Mouse (Mus musculus) brain, embryonic 18.5 days (tissue): ENCODE measurements at regions not wholly inside any gene's neighbourhood (a gene's known extent, or its start where the extent isn't known, plus 50 kb on each side); places are given as distances from the start of the nearest gene placed in this dataset.
"Not testable (repeated sequence)": the region's sequence is repeated elsewhere in the genome, so short reads cannot be mapped to it uniquely, and the experiment has no call there.

Experiments
- DNase-seq: peaks from one replicate; pipeline ENCODE4 v3.0.0-alpha.2; 2012; ENCODE audit warnings: low read depth, low spot score

DNA sequence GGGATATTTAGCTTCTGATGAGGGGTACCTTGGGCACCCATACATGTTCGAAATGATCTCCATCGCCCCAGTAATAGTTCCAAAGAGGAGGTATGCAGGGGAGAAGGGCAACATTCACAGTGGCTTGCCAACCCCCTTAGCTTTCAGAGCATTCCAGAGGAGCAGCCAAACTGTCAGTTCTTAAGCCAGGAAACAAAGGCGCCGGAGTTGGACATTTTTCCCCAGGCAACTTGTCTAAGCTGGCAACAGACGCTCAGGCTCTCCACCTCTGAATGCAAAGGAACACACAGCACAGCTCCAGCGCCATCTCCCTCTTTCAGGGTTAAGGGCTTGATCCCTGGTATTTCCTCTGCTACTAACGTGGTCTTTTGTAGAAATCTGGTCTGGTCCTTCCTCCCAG is 169.2 kb upstream of the Kit start:
- DNase-seq, result no peak

DNA sequence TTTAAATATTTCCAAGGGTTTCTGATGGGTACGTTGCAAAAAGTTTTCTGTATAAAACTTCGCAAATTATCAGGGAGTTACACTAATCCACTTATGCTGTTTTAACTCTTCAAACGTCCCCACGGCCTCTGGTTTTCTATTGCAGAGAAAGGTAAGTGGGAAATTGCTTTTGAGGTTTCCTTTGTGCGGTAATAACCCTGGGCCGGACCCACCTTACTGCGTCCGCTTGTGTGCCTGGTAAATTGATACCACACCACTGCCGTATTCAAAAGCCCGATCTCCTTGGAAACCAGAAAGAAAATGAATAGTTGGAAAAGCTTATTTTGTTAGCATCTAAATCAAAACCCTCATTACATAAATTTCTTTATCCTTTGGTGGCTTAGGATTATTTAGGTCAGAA is 167.0 kb upstream of the Kit start:
- no peak for DNase-seq

DNA sequence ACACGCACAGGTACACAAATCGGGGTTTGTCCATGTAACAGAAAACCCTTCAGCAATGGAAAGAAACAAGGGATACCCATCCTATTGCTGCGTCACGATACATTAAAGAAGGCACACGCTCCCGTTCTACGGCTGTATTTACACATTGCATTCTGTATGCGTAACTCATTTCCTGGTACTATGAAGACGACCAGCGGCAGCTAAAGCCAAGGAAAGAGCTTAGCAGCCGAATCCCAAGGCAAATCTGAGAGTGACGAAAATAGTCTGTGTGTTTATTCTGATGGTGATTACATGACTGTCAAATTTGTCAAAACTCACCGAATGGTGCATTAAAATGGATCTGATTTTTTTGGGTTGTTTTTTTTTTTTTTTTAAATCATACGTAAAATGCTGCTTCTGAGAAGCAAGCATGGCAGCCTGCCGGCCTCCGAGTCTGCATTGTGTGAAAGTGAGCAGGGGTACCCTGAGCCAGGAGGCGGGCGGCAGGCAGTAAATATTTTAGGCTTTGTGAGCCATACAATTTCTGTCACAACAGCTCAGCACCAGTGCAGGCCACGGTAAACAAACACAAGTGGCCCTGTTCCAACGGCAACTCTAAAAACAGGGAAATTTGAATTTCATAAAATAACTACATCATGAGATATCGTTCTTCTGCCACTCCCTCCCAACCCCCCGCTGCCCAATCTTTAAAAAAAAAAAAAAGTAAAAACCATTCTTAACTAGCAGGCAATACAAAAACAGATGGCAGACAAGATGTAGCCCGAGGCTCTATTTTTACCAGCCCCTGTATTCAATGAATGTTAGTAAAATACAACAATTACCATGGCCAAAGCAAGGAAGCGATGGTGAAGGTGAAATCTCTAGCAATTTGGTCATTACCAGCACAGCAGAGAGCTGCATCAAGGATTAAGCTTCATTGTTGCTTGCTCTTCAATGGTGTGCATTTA is 164.2 kb upstream of the Kit start:
- DNase-seq, result peak; percentile 72

DNA sequence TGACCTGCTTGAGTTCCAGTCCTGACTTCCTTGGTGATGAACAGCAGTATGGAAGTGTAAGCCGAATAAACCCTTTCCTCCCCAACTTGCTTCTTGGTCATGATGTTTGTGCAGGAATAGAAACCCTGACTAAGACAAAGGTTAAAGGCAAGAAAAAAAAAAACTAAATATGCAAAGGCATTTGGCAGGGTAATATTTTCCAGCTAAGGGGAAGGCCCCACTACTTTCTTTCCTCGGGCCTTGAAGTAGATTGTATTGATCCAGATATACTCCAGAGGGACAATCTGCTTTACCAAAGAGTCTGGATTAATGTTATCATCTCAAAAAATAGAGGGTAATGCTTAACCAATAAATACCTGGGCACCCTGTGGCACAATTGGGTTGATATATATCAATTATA is 155.4 kb upstream of the Kit start:
- not testable (repeated sequence) for DNase-seq

DNA sequence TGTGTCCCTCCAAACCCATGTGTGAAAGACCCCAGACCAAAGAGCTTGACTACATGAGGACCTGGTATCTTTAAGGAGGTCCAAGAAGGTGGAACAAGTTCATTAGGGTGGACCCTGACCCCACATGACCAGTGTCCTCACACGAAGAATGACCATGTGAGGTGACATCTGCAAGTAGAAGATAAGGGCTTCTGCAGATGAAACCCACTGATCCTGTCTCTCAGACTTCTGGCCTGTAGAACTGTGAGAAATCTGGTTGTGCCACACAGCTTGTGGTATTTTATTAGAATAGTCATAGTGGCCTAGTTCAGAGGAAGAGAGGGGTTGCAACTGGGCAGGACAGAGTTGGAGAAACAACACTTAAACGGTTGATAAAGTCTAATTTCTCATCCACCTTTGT is 141.8 kb upstream of the Kit start:
- no peak for DNase-seq

DNA sequence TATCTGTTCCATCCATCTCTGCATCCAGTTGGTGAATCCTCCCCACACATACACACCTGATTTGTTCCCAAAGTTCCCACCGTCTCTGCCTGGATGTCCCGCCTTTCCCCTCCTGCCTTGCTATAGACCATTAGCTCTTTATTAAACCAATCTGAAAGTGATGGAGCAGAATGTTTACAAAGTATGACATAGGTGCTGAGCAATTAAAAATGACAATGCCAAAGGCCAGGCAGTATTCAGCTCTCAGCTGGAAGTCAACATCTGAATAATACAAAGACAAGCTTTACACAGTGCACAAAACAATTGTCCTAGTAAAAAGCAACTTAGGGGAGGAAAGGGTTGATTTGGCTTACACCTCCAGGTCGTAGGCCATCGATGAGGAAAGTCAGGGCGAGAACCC is 136.8 kb upstream of the Kit start:
- DNase-seq, result no peak

DNA sequence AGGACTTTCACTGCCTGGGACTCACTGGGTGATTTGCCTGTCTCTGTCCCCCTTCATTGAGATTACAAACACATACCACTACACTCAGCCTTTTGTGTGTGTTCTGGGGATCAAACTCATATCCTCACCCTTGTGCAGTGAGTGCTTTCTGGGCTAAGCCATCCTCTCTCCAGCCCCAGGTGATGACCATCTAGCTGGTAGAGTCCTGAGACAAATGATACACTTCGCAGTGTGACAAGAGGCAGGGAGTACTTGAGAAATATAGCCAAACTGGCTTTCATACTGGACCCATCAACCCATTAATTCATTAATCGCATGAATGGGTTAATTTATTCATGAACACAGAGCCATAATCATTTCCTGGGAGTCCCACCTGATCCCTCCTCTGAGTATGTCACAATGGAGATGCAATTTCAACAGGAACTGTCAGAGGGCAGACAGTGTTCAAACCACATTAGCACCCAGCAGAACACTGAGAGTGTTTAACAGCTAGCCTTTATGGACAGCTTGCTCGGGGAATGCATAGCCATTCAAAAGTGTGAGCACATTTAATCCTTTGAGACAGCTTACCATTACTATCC is 130.6 kb upstream of the Kit start:
- DNase-seq, result no peak

DNA sequence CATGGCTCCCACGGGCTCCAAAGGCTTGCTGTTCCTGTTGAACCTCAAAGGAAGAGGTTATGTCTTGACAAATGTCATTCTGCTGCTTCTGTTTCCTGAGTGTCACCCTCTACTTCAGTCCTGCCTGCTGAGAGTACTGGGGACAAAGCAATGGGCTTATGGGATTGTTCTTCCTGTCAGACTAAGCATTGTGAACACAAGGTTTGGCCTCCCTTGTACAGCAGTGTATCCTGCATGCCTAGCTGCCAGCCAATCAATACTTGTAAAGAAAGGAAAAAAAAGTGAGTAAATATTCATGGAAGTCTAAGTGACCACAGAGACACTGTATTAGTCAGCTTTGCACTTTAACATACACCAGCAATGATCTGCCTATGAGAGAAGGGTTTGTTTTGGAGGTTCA is 128.3 kb upstream of the Kit start:
- no peak for DNase-seq

DNA sequence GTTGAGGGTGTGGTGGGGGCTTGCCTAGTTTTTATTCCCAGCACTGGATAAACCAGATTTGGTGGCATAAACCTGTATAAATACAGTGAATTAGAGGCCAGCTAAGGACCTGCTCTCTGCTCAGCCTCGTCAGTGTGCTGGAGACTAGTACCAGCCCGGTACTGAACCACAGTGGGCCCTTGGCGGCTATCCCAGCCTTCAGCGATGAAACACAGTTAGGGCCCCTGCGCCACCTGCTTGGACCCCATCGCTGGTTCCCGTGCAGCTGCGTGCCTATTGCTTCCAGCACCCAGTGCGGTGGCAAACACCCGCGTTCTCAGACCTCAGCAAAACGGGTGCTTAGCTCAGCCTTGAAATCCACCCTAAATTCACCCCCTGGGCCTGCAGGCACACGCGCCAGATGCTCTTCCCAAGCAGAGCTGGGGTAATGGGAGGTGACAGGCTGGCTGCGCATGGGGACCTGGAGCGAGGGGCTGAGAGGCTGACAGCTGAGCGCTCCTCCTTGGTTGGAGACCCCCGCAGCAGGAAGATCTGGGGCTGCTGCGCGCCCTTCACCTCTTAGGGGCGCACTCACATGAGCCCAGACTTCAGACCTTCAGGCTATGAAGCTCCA is 124.7 kb upstream of the Kit start:
- DNase-seq, result no peak

DNA sequence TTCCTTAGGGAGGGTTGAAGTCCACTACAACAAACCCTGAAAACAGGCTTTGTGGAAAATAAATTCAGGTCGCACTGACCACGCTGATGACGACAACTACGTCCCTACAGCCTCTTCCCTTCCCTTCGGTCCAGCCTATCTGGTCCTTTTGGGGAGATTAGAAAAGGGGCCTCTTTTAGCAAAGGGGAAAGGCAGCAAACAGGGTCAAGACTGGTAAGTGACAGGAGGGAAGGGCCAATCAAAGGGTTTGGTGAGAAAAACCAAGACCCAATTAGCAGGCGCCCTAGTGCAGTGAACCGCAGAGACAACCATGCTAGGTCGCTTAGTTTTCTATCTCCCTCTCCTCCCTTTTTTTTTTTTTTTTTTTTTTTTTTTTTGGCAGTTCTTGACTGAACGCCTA is 124.2 kb upstream of the Kit start:
- DNase-seq, result no peak

DNA sequence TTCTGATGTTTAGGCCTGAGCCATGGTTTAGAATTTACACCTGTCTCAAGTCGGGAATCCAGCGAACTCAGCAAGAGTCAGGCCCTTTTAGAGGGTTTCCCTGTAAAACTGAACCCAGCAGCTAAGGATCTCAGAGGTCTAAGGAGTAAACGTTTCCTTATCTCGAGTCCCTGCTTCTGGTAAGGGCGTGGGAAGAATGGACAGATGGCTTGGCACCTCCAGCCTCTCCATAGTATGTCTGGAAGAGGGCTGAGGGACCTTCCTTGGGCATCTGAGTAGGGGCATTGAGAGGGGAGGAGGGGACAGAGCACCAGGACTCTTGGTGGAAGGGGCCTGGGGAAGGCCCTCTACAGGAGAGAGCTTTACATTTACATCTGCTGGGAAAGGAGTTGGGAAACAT is 123.6 kb upstream of the Kit start:
- DNase-seq, result no peak

DNA sequence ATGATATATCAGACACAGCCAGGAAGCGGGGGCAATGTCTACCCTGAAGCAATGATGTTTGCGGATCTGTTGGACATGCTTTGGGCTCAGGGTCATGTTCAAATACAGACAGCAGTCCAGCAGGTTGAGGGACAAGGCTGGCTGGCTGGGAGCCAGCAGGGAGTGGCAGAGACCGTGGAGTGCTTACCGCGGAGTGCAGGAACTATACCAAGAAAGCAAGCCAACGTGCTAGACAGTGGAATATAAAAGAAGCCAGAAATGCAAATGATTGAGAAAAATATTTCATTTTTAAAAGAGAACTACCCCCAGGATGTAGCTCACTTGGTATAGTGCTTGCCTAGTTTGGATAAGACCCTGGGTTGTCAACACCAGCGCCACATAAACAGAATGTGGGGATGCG is 123.0 kb upstream of the Kit start:
- DNase-seq, result no peak

DNA sequence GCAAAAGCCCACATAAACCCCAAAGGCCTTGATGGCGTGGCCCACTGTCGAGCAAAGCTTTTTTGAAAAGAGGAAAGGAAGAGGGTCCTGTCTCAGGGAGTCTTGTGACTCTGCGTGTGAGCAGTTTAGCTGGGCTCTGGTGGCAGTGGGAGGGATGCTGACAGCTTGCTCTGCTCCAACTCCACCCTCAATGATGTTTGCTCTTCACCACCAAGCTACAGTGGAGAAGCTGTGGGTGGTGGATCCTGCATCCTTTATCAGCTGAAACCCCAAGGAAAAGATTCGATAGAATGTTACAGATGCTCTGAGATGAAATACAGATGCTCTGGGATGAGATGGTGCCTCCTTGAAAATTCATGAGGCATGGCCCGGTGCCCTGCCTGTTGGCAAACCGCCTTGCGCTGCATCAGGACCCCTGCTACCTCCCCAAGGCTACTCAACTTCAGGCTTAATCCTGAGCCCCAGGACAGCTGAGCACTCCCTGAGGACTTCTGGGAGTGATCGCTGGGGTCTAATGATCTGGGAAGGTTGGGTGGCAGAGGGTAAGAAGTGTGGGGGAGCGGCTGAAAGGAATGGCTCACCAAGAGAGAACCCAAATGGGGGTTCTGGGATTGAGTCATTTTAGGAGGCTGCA is 120.8 kb upstream of the Kit start:
- DNase-seq, result no peak

DNA sequence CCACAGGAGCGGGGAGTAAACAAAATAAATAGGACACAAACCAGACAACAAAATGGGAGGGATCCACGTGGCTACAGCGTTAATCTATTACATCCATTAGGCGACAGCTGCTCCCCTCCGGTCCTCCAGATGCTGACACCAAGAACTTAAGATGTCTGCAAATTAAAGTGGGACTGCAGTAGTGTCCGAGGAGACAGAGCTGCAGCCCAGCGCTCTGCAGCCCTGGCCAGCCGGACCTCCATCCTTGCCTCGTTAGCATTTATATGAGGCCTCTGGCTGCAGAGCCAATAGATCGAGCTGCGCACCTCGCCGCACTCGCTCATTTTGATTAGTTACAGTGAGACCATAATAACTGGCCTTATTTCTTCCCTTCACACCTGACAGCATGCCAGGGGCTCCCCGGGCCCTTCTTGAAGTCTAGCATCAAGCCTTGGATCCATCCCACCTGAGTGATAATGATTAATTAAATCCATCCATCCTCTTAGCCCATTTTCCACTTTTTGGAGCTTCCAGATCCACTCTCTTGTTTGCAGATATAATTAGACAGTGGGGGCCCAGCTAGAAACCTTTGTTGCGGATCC is 119.7 kb upstream of the Kit start:
- DNase-seq, result no peak

DNA sequence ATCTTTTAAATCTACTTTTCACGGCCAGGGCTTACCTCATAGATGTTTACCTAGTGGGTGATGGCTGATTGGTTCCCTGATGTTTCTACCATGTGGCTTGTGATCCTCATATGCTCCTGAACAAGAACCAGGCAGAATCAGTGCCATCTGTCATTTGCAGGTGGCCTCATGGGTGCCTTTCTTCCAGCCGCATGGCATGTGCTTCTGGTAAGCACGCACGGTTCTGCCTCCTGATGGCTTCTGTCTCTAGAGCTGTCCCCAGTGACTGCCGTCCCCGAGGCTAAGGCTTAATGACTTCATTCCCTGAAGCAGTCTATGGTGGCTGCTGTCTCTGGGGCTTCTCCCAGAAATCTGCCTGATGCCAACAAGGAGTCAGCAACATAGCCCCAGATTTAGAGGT is 117.3 kb upstream of the Kit start:
- DNase-seq, result no peak

DNA sequence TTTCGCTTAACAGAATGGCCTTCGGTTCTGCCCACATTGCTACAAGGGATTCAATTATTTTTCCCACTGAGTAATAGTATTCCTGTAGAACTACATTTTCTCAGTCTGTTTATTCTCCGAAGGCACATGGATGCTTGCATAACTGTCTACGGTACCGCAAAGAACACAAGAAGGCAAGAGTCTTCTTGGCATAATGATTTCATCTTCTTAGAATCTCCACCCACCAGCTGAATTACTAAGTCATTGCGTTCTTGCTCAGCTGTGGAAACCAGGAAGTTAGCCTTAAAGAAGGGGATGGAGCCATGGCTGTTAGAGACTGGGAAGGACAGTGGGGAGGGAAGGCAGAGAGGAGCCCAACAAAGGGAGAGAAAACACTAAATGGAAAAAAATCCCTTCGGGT is 116.4 kb upstream of the Kit start:
- DNase-seq, result no peak

DNA sequence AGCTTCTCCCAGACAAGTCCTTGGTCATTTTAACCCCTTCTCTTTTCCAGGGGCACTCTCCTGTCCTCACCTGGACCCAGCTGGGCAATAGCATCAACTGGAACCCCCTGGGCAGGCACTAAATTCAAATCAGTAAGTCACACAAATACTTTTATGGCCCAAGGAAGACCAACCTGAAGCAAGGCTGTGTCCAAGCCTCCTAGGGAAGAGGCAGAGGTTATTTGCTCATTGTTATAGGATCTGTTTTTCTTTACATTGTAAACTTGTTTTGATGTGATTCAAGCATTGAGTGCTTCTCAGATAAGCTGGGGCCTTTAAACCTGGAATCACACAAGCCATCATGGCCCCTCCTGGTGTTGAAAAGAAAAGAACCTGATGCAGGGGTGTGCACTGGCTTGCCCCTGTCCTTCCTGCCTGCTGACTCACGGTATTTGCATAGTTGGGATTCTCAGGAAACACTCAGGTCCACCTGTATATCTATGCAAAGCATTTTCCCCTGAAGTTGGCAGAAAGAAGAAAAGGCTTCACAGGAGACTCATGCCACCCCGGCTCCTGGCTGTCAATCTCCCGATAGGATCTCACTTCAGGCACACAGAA is 114.9 kb upstream of the Kit start:
- no peak for DNase-seq

DNA sequence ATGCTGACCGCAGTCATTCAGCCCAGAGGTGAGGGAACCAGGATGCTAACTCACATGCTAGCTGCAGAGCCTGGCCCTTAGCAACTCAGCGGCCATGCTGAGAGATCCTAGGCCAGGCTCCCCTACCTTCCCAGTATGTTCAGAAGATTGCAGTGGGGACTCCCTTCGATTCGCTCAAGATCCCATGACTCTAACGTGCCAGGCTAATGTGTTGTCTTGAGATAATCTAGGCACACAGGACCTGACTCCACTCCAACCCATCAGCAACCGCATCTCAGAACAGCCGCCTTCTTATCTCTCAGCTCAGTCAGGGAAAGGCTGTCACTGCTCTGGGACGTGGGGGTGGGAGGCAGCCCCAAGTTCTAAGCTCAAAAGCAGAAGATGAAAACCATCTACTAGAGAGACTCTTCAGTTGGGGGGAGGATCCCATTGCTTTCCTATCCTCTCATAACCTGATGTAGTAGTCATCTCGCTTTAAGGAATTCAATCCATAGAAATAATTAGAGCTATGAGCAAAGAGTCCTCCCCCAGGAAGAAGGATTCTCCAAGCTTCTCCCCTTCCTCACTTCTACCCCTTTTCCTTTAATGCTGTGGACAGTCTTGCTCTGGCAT is 114.2 kb upstream of the Kit start:
- DNase-seq, result no peak

DNA sequence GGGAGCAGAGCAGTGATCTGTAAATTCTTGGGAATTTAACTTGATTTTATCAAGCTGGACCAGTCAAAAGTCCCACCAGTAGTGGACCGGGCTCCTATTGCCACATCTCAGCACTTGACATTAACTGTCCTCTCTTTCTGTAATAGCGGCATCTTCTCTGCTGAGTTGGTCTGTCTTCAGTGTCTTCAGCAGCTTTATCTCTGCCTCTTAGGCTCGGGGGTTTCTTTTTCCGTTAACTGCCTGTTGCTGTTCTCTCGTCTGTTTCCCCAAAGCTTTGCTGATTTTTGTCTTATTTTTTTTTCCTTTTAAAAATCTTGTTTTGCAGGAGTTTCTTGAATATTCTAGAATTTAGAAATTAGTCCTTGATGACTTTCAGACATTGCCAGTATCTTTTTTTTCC is 113.3 kb upstream of the Kit start:
- DNase-seq, result no peak

DNA sequence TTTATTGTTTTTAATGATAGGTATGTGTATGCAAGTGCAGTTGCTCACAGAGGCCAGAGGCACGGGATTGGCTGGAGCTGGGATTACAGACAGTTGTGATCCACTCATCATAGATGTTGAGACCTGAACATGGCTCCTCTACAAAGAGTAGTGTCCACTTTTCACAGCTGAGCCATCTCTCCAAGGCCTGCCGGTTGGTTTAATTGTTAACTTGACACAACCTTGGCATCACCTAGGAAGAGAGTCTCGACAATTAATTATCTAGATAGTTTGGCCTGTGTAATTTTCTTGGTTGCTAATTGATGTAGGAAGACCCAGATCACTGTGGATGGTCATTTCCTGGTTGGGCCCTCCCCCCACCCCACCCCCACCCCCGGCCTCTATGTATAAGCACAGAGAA is 111.1 kb upstream of the Kit start:
- DNase-seq, result no peak

DNA sequence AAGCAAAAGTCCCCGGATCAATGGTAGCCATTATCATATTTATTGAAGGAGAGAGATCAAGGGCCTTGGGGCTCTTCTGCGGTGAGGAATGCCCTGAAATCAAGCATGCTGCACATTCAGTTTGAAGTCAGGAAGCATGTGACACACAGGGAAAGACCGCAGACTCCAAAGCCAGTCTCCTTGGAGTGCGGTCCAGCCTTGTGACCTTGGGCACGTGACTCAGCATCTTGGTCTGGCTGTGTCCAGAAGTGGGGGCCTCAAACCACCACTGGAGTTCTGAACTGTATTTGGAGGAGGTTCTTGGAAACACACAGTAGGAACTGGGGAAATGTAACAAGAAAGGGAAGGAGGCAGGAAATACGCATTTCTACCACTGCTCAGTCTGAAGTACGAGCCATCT is 109.0 kb upstream of the Kit start:
- DNase-seq, result no peak
